Mouse (Mus musculus) thymus, postnatal 36 days (tissue): ENCODE measurements around the gene Lnpep.
A peak's percentile ranks its signal among the peaks of the same experiment; 100 is the strongest.
"Not testable (repeated sequence)": the region's sequence is repeated elsewhere in the genome, so short reads cannot be mapped to it uniquely, and the experiment has no call there.

Source experiments
- DNase-seq, 2 experiments: peaks; one replicate each; pipeline ENCODE4 v3.0.0; 2022; ENCODE audit warnings: mixed read lengths in 2 of 2

Gene Lnpep

GRCm38 (mm10) chr17:17624957-17625586, at the start of gene Lnpep:
Gene Lnpep (minus strand): TSS chr17:17625050.
- peak; percentile 94 to 97 for DNase-seq

- no peak for DNase-seq
Observed at GRCm38 (mm10) chr17:17655829-17656176, 31.0 kb upstream of the Lnpep start.

GRCm38 (mm10) chr17:17654997-17655828, 30.4 kb upstream of the Lnpep start:
- no peak for DNase-seq

GRCm38 (mm10) chr17:17652570-17652969, 27.7 kb upstream of the Lnpep start:
- no peak for DNase-seq

- DNase-seq: peak; percentile 33 to 46
Observed at GRCm38 (mm10) chr17:17645738-17646137, 20.9 kb upstream of the Lnpep start.

- DNase-seq: no peak
Observed at GRCm38 (mm10) chr17:17637387-17637786, 12.5 kb upstream of the Lnpep start.

- no peak for DNase-seq
Observed at GRCm38 (mm10) chr17:17636147-17636546, 11.3 kb upstream of the Lnpep start.

- no peak for DNase-seq
Observed at GRCm38 (mm10) chr17:17634033-17634432, 9.2 kb upstream of the Lnpep start.

GRCm38 (mm10) chr17:17631985-17632384, 7.1 kb upstream of the Lnpep start:
- no peak for DNase-seq

- DNase-seq: not testable (repeated sequence)
Observed at GRCm38 (mm10) chr17:17628237-17628879, 3.5 kb upstream of the Lnpep start.

- no peak for DNase-seq
Observed at GRCm38 (mm10) chr17:17627558-17627957, 2.7 kb upstream of the Lnpep start.

GRCm38 (mm10) chr17:17625887-17626679, 1.2 kb upstream of the Lnpep start:
- DNase-seq: no peak

- DNase-seq: peak; percentile 95 to 98
Observed at GRCm38 (mm10) chr17:17624421-17624956, 361 bp downstream of the Lnpep start.

GRCm38 (mm10) chr17:17623890-17624420, 895 bp downstream of the Lnpep start:
- DNase-seq: peak in 1 of 2 experiments; percentile 60

GRCm38 (mm10) chr17:17623221-17623889, 1.5 kb downstream of the Lnpep start:
- DNase-seq: no peak

GRCm38 (mm10) chr17:17622576-17622975, 2.3 kb downstream of the Lnpep start:
- no peak for DNase-seq

- DNase-seq: no peak
Observed at GRCm38 (mm10) chr17:17621586-17621985, 3.3 kb downstream of the Lnpep start.

- no peak for DNase-seq
Observed at GRCm38 (mm10) chr17:17618463-17618862, 6.4 kb downstream of the Lnpep start.

- DNase-seq: no peak
Observed at GRCm38 (mm10) chr17:17617440-17618204, 7.2 kb downstream of the Lnpep start.

- no peak for DNase-seq
Observed at GRCm38 (mm10) chr17:17612336-17612735, 12.5 kb downstream of the Lnpep start.

GRCm38 (mm10) chr17:17609523-17609922, 15.3 kb downstream of the Lnpep start:
- no peak for DNase-seq
